Mouse (Mus musculus): ENCODE data around the gene Clcn2. TPM values are rescaled to one million over a fixed set of nuclear protein-coding genes. Genes with fewer than 3 reads are reported as not detected.

Gene Clcn2
- 2.7 and 4.2 TPM in 2 replicates for total RNA-seq (2017)

GRCm38 (mm10) chr16:20717181-20717977 lies at the start of gene Clcn2, which contains the start of gene Polr2h:
Gene Clcn2, minus strand, starts transcription at chr16:20717746.
Gene Polr2h, plus strand, starts transcription at chr16:20717665.
- peak; percentile 88 for ATAC-seq (ENCODE audit: extremely low read depth, insufficient number of reproducible peaks, low FRiP score, poor library complexity, severe bottlenecking)

- ATAC-seq (ENCODE audit: extremely low read depth, insufficient number of reproducible peaks, low FRiP score, poor library complexity, severe bottlenecking), result 0 out of 2 replicates have a peak, but pooled peaks have one; percentile 19
These were observed 47.7 kb upstream of the Clcn2 start for GRCm38 (mm10) chr16:20765244-20765643.

GRCm38 (mm10) chr16:20761681-20762080 lies 44.1 kb upstream of the Clcn2 start:
- no peak for ATAC-seq (ENCODE audit: extremely low read depth, insufficient number of reproducible peaks, low FRiP score, poor library complexity, severe bottlenecking)

GRCm38 (mm10) chr16:20757385-20757784 lies 39.8 kb upstream of the Clcn2 start:
- no peak for ATAC-seq (ENCODE audit: extremely low read depth, insufficient number of reproducible peaks, low FRiP score, poor library complexity, severe bottlenecking)

- ATAC-seq (ENCODE audit: extremely low read depth, insufficient number of reproducible peaks, low FRiP score, poor library complexity, severe bottlenecking), result no peak
These were observed 38.5 kb upstream of the Clcn2 start for GRCm38 (mm10) chr16:20756052-20756451.

- ATAC-seq (ENCODE audit: extremely low read depth, insufficient number of reproducible peaks, low FRiP score, poor library complexity, severe bottlenecking), result no peak
These were observed 33.0 kb upstream of the Clcn2 start for GRCm38 (mm10) chr16:20750518-20750917.

- ATAC-seq (ENCODE audit: extremely low read depth, insufficient number of reproducible peaks, low FRiP score, poor library complexity, severe bottlenecking), result no peak
These were observed 29.1 kb upstream of the Clcn2 start for GRCm38 (mm10) chr16:20746641-20747040.

- ATAC-seq (ENCODE audit: extremely low read depth, insufficient number of reproducible peaks, low FRiP score, poor library complexity, severe bottlenecking), result no peak
These were observed 22.3 kb upstream of the Clcn2 start for GRCm38 (mm10) chr16:20739845-20740244.

GRCm38 (mm10) chr16:20736823-20737222 lies 19.3 kb upstream of the Clcn2 start:
- ATAC-seq (ENCODE audit: extremely low read depth, insufficient number of reproducible peaks, low FRiP score, poor library complexity, severe bottlenecking), result no peak

GRCm38 (mm10) chr16:20736168-20736567 lies 18.6 kb upstream of the Clcn2 start:
- no peak for ATAC-seq (ENCODE audit: extremely low read depth, insufficient number of reproducible peaks, low FRiP score, poor library complexity, severe bottlenecking)

GRCm38 (mm10) chr16:20735651-20736050 lies 18.1 kb upstream of the Clcn2 start:
- ATAC-seq (ENCODE audit: extremely low read depth, insufficient number of reproducible peaks, low FRiP score, poor library complexity, severe bottlenecking), result no peak

GRCm38 (mm10) chr16:20733731-20734730 lies 16.5 kb upstream of the Clcn2 start, which contains the start of gene Thpo:
Gene Thpo, minus strand, starts transcription at chr16:20734511.
- ATAC-seq (ENCODE audit: extremely low read depth, insufficient number of reproducible peaks, low FRiP score, poor library complexity, severe bottlenecking), result no peak

- no peak for ATAC-seq (ENCODE audit: extremely low read depth, insufficient number of reproducible peaks, low FRiP score, poor library complexity, severe bottlenecking)
These were observed 15.6 kb upstream of the Clcn2 start, which contains the start of gene Chrd for GRCm38 (mm10) chr16:20732925-20733730. Gene Chrd, plus strand, starts transcription at chr16:20733127.

- ATAC-seq (ENCODE audit: extremely low read depth, insufficient number of reproducible peaks, low FRiP score, poor library complexity, severe bottlenecking), result no peak
These were observed 14.8 kb upstream of the Clcn2 start for GRCm38 (mm10) chr16:20732251-20732924.

GRCm38 (mm10) chr16:20731688-20732087 lies 14.1 kb upstream of the Clcn2 start:
- no peak for ATAC-seq (ENCODE audit: extremely low read depth, insufficient number of reproducible peaks, low FRiP score, poor library complexity, severe bottlenecking)

- ATAC-seq (ENCODE audit: extremely low read depth, insufficient number of reproducible peaks, low FRiP score, poor library complexity, severe bottlenecking), result no peak
These were observed 12.8 kb upstream of the Clcn2 start for GRCm38 (mm10) chr16:20730293-20730711.

- ATAC-seq (ENCODE audit: extremely low read depth, insufficient number of reproducible peaks, low FRiP score, poor library complexity, severe bottlenecking), result no peak
These were observed 8.8 kb upstream of the Clcn2 start for GRCm38 (mm10) chr16:20726384-20726783.

- ATAC-seq (ENCODE audit: extremely low read depth, insufficient number of reproducible peaks, low FRiP score, poor library complexity, severe bottlenecking), result no peak
These were observed 8.2 kb upstream of the Clcn2 start for GRCm38 (mm10) chr16:20725750-20726149.

All from neutrophil, adult 5-6 weeks (primary cell).